Mouse (Mus musculus): ENCODE measurements around the gene Lmbrd1. TPM values are rescaled to one million over a fixed set of nuclear protein-coding genes. Genes with fewer than 3 reads are reported as not detected.
"Not testable (repeated sequence)": the region's sequence is repeated elsewhere in the genome, so short reads cannot be mapped to it uniquely, and the experiment has no call there.

Lmbrd1 gene
- polyA plus RNA-seq (2015; fragmentation: Nextera tagmentation; extraction: Ambion mirVana): 28.1 and 34.3 TPM in 2 replicates

- WGBS: 2% methylated on average over 46 of the region's 54 CpGs
- Histone ChIP-seq H3K4me3 (peak within 1 kb of the TSS; percentile 82), H3K9ac (peak within 1 kb of the TSS; percentile 86), H3K27me3 (no peaks in the 10 kb centered on the region), H3K36me3 (no peaks in the 10 kb centered on the region), H3K4me2 (peak within 1 kb of the TSS; percentile 55), H3K4me1 (peaks cover 4% of the 10 kb centered on the region; the same call in 1 of the 2 replicates), H3K27ac (peak within 1 kb of the TSS; percentile 75), H3K9me3 (no peaks in the 10 kb centered on the region)
- peak; percentile 91 for ATAC-seq (ENCODE audit: insufficient number of reproducible peaks, low FRiP score, low TSS enrichment, low read depth)
Observed at GRCm38 (mm10) chr1:24678205-24678917, at the start of gene Lmbrd1. Lmbrd1 (plus strand) TSS chr1:24678630.

- Histone ChIP-seq H3K27me3 (no peaks in the 10 kb centered on the region), H3K4me2 (0 out of 2 replicates have a peak overlapping the region, but pooled peaks have one; percentile 12), H3K27ac (no peak overlapping the region), H3K4me1 (no peaks in the 10 kb centered on the region), H3K4me3 (no peak overlapping the region), H3K9ac (no peak overlapping the region), H3K36me3 (no peaks in the 10 kb centered on the region), H3K9me3 (no peaks in the 10 kb centered on the region)
- 33% methylated on average over 14 of the region's 14 CpGs for whole genome bisulfite sequencing
- ATAC-seq (ENCODE audit: insufficient number of reproducible peaks, low FRiP score, low TSS enrichment, low read depth): no peak
Observed at GRCm38 (mm10) chr1:24633553-24634132, 44.8 kb upstream of the Lmbrd1 start.

- no peak for ATAC-seq (ENCODE audit: insufficient number of reproducible peaks, low FRiP score, low TSS enrichment, low read depth)
- Histone ChIP-seq H3K4me1 (no peaks in the 10 kb centered on the region), H3K9ac (no peak overlapping the region), H3K36me3 (no peaks in the 10 kb centered on the region), H3K27me3 (no peaks in the 10 kb centered on the region), H3K9me3 (no peaks in the 10 kb centered on the region), H3K4me3 (no peak overlapping the region), H3K4me2 (no peak overlapping the region), H3K27ac (no peak overlapping the region)
- WGBS: 37% methylated on average over 2 of the region's 2 CpGs
Observed at GRCm38 (mm10) chr1:24650100-24650499, 28.3 kb upstream of the Lmbrd1 start.

- ATAC-seq (ENCODE audit: insufficient number of reproducible peaks, low FRiP score, low TSS enrichment, low read depth): no peak
- no peak overlapping the region for H3K4me3 ChIP-seq
- no peaks in the 10 kb centered on the region for H3K36me3 ChIP-seq
- H3K27ac ChIP-seq: no peak overlapping the region
- H3K27me3 ChIP-seq: no peaks in the 10 kb centered on the region
- no peak overlapping the region for H3K9ac ChIP-seq
- H3K4me2 ChIP-seq: no peak overlapping the region
- no peaks in the 10 kb centered on the region for H3K9me3 ChIP-seq
- no peaks in the 10 kb centered on the region for H3K4me1 ChIP-seq
- whole genome bisulfite sequencing: 69% methylated on average over 1 of the region's 1 CpGs
Observed at GRCm38 (mm10) chr1:24659914-24660313, 18.5 kb upstream of the Lmbrd1 start.

DNA sequence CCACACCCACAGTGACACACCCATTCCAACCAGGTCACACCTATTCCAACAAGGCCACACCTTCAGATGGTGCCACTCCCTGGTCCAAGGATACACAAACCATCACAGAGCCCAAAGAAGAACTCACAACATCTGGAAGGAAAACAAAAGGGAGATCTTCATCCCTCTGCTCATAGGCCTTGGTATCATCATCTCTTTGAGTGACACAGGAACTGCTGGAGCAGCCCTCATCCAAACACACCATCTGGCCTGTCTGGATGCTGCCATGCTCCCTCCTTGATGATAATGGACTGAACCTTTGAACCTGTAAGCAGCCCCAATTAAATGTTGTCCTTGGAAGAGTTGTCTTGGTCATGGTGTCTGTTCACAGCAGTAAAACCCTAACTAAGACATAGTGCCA is 17.8 kb upstream of the Lmbrd1 start:
- ATAC-seq (ENCODE audit: insufficient number of reproducible peaks, low FRiP score, low TSS enrichment, low read depth); H3K9me3 ChIP-seq; H3K4me2 ChIP-seq; H3K4me1 ChIP-seq; H3K9ac ChIP-seq; H3K4me3 ChIP-seq; H3K36me3 ChIP-seq; H3K27ac ChIP-seq; H3K27me3 ChIP-seq: not testable (repeated sequence)

- 81% methylated on average over 3 of the region's 3 CpGs for WGBS
- Histone ChIP-seq H3K36me3 (no peaks in the 10 kb centered on the region), H3K4me2 (no peak overlapping the region), H3K9me3 (no peaks in the 10 kb centered on the region), H3K4me1 (no peaks in the 10 kb centered on the region), H3K9ac (no peak overlapping the region), H3K4me3 (no peak overlapping the region), H3K27me3 (no peaks in the 10 kb centered on the region), H3K27ac (no peak overlapping the region)
- no peak for ATAC-seq (ENCODE audit: insufficient number of reproducible peaks, low FRiP score, low TSS enrichment, low read depth)
Observed at GRCm38 (mm10) chr1:24661551-24661950, 16.9 kb upstream of the Lmbrd1 start.

- H3K27ac ChIP-seq: no peak overlapping the region
- no peak overlapping the region for H3K4me2 ChIP-seq
- H3K9me3 ChIP-seq: no peaks in the 10 kb centered on the region
- ATAC-seq (ENCODE audit: insufficient number of reproducible peaks, low FRiP score, low TSS enrichment, low read depth): no peak
- H3K9ac ChIP-seq: no peak overlapping the region
- no peaks in the 10 kb centered on the region for H3K27me3 ChIP-seq
- H3K36me3 ChIP-seq: no peaks in the 10 kb centered on the region
- no peak overlapping the region for H3K4me3 ChIP-seq
- no peaks in the 10 kb centered on the region for H3K4me1 ChIP-seq
Observed at GRCm38 (mm10) chr1:24664158-24664557, 14.3 kb upstream of the Lmbrd1 start.

- WGBS: 62% methylated on average over 3 of the region's 3 CpGs
- ATAC-seq (ENCODE audit: insufficient number of reproducible peaks, low FRiP score, low TSS enrichment, low read depth): no peak
- Histone ChIP-seq H3K36me3 (no peaks in the 10 kb centered on the region), H3K27me3 (no peaks in the 10 kb centered on the region), H3K4me3 (no peak overlapping the region), H3K9ac (no peak overlapping the region), H3K27ac (no peak overlapping the region), H3K4me2 (no peak overlapping the region), H3K9me3 (no peaks in the 10 kb centered on the region), H3K4me1 (no peaks in the 10 kb centered on the region)
Observed at GRCm38 (mm10) chr1:24673231-24673630, 5.2 kb upstream of the Lmbrd1 start.

DNA sequence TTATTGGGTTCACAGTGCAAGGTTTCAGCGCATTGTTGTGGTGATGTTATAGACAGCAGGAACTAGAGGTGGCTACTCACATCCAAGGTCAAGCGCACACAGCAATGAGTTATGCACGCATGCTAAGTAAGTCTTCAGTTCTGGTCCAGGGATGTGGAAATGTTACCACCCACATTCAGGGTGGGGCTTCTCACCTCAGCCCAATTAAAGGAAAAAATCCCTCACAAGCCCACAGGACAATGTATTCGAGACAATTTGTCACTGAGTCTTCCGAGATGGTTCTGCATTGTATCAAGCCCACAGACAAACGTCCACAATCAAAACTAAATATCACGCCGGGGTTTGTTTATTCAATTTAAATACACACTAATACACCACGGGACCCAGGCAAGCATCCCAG is 724 bp upstream of the Lmbrd1 start:
- no peak for ATAC-seq (ENCODE audit: insufficient number of reproducible peaks, low FRiP score, low TSS enrichment, low read depth)
- Histone ChIP-seq H3K4me3 (peak overlapping the region; percentile 82), H3K9ac (no peak overlapping the region), H3K27me3 (no peaks in the 10 kb centered on the region), H3K9me3 (no peaks in the 10 kb centered on the region), H3K4me2 (peak overlapping the region; percentile 55), H3K36me3 (no peaks in the 10 kb centered on the region), H3K27ac (no peak overlapping the region), H3K4me1 (peaks cover 4% of the 10 kb centered on the region; the same call in 1 of the 2 replicates)
- 72% methylated on average over 9 of the region's 9 CpGs for WGBS

- Histone ChIP-seq H3K4me3 (peak overlapping the region; percentile 82), H3K4me1 (peaks cover 4% of the 10 kb centered on the region; the same call in 1 of the 2 replicates), H3K9me3 (no peaks in the 10 kb centered on the region), H3K27me3 (no peaks in the 10 kb centered on the region), H3K4me2 (peak overlapping the region; percentile 55), H3K27ac (peak overlapping the region; percentile 75), H3K9ac (peak overlapping the region; percentile 86), H3K36me3 (no peaks in the 10 kb centered on the region)
- no peak for ATAC-seq (ENCODE audit: insufficient number of reproducible peaks, low FRiP score, low TSS enrichment, low read depth)
- 2% methylated on average over 12 of the region's 13 CpGs for WGBS
Observed at GRCm38 (mm10) chr1:24679071-24679470, 641 bp downstream of the Lmbrd1 start.

- Histone ChIP-seq H3K4me2 (no peak overlapping the region), H3K27me3 (no peaks in the 10 kb centered on the region), H3K4me1 (peaks cover 4% of the 10 kb centered on the region; the same call in 1 of the 2 replicates), H3K9ac (no peak overlapping the region), H3K4me3 (no peak overlapping the region), H3K27ac (no peak overlapping the region), H3K9me3 (no peaks in the 10 kb centered on the region), H3K36me3 (peaks cover 5% of the 10 kb centered on the region; the same call in 1 of the 2 replicates)
- ATAC-seq (ENCODE audit: insufficient number of reproducible peaks, low FRiP score, low TSS enrichment, low read depth): no peak
- 93% methylated on average over 3 of the region's 3 CpGs for WGBS
Observed at GRCm38 (mm10) chr1:24680991-24681390, 2.6 kb downstream of the Lmbrd1 start.

DNA sequence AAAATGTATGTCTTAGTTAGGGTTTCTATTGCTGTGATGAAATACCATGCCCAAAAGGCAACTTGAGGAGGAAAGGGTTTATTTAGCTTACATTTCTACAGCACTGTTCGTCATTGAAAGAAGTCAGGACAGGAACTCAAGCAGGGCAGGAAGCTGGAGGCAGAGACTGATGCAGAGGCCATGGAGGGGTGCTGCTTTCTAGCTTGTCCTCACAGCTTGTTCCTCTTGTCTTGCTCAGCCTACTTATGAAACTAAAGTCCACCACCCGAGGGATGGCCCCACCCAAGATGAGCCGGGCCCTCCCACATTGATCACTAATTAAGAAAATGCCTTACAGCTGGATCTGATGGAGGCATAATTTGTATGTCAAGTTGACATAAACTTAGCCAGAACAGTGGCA is 3.5 kb downstream of the Lmbrd1 start:
- Histone ChIP-seq H3K27me3 (no peaks in the 10 kb centered on the region), H3K9me3 (no peaks in the 10 kb centered on the region), H3K27ac (no peak overlapping the region), H3K4me3 (no peak overlapping the region), H3K4me2 (no peak overlapping the region), H3K4me1 (peaks cover 4% of the 10 kb centered on the region; the same call in 1 of the 2 replicates), H3K36me3 (peaks cover 5% of the 10 kb centered on the region; the same call in 1 of the 2 replicates), H3K9ac (no peak overlapping the region)
- no peak for ATAC-seq (ENCODE audit: insufficient number of reproducible peaks, low FRiP score, low TSS enrichment, low read depth)
- WGBS: 71% methylated on average over 3 of the region's 3 CpGs

All from limb, embryonic 15.5 days (tissue).